Mouse (Mus musculus): ENCODE measurements around the gene Mcts2. TPM values are rescaled to one million over a fixed set of nuclear protein-coding genes. Genes with fewer than 3 reads are reported as not detected.

Gene Mcts2
- polyA plus RNA-seq, 1 experiment from 2014 or later = 42.7 TPM

DNA sequence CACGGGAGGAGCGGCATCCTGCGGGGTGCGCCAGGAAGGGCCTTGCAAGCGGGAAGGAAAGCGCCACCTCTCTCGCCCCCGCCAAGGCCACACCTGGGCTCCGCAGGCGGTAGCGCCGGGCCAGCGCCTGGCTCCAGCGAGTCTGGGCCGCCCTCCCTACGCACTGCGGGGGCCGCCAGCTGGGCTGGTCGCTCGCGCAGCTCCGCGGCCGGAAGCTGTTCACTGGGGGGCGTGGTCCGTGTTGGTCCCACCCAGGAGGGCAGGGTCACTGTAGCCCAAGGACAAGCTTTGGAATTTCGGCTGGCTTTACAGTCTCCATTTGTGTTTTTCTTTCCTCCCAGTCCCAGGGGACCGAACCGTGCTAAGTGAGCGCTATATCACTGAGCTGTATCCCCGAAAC, 20.8 kb downstream of the Mcts2 start:
- ATAC-seq = peak; percentile 92
- Histone ChIP-seq H3K4me2 (replicated peaks) (peak overlapping the region; percentile 67), H3K27ac (peak overlapping the region; percentile 87), H3K9ac (replicated peaks) (peak overlapping the region; percentile 77), H3K9me3 (no peaks in the 10 kb centered on the region), H3K4me1 (replicated peaks) (peaks cover 28% of the 10 kb centered on the region), H3K36me3 (peaks cover 47% of the 10 kb centered on the region), H3K4me3 (replicated peaks) (peak overlapping the region; percentile 45), H3K27me3 (no peaks in the 10 kb centered on the region)
- 3% methylated on average over 31 of the region's 31 CpGs for WGBS

- Histone ChIP-seq H3K9ac (replicated peaks) (no peak overlapping the region), H3K4me3 (replicated peaks) (no peak overlapping the region), H3K36me3 (peaks cover 36% of the 10 kb centered on the region), H3K27me3 (no peaks in the 10 kb centered on the region), H3K27ac (no peak overlapping the region), H3K9me3 (no peaks in the 10 kb centered on the region), H3K4me2 (replicated peaks) (no peak overlapping the region), H3K4me1 (replicated peaks) (peaks cover 28% of the 10 kb centered on the region)
- WGBS = 95% methylated on average over 5 of the region's 5 CpGs
- no peak for ATAC-seq
Measured at GRCm38 (mm10) chr2:152709066-152709465, 22.2 kb downstream of the Mcts2 start.

DNA sequence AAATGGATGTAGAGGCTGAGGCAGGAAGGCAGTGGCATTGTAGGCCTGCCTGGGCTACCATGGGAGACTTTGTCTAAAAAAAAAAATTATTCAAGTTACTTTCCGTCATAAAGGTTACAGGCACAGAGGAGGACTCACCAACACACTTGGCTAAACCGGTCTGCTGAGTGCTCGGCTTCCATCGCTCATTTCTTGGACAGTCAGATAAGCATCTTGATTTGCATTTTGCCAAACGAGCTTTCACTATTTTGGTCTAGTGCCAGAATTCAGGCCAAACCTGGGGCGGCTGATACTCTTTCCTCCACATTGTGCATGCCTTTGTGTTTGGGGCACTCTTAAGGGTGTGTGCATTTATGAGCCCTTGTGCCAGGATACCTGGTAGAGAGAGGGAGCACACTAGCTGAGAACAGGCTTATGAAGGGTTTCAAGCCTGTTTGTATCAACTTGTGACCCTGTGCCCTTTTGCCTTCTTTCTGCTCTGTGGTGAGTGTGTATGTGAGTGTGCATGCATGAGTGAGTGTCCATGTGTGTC, 29.5 kb downstream of the Mcts2 start:
- H3K4me2 ChIP-seq (replicated peaks) = no peak overlapping the region
- no peaks in the 10 kb centered on the region for H3K9me3 ChIP-seq
- no peak overlapping the region for H3K4me3 ChIP-seq (replicated peaks)
- no peak overlapping the region for H3K27ac ChIP-seq
- H3K4me1 ChIP-seq (replicated peaks) = peaks cover 22% of the 10 kb centered on the region
- 65% methylated on average over 6 of the region's 6 CpGs for WGBS
- 0 out of 2 replicates have a peak, but pooled peaks cover 4% of the 10 kb centered on the region for H3K36me3 ChIP-seq
- ATAC-seq = no peak
- H3K9ac ChIP-seq (replicated peaks) = no peak overlapping the region
- no peaks in the 10 kb centered on the region for H3K27me3 ChIP-seq

DNA sequence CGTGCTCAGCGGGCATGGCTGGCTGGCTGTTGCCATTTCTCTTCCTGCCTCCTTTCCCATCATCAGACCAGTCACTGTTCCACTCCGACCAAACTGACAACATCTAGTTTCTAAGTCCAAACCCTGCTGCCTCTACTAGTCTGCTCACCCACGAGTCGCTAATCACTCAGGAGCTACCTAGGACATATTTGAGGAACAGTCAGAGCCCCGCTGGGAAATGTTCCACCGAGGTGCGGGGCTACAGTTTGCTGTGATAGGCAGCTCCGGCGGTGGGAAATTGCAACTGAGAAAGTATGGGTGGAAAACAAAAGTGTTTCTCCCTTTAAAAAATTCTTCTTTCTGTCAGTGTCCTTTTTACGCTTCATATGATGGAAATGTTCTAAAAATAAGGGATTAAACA, 30.8 kb downstream of the Mcts2 start:
- WGBS = 44% methylated on average over 11 of the region's 11 CpGs
- Histone ChIP-seq H3K4me2 (replicated peaks) (no peak overlapping the region), H3K27me3 (no peaks in the 10 kb centered on the region), H3K36me3 (0 out of 2 replicates have a peak, but pooled peaks cover 4% of the 10 kb centered on the region), H3K9me3 (no peaks in the 10 kb centered on the region), H3K4me3 (replicated peaks) (no peak overlapping the region), H3K4me1 (replicated peaks) (peaks cover 22% of the 10 kb centered on the region), H3K27ac (peak overlapping the region; percentile 59), H3K9ac (replicated peaks) (no peak overlapping the region)
- no peak for ATAC-seq

DNA sequence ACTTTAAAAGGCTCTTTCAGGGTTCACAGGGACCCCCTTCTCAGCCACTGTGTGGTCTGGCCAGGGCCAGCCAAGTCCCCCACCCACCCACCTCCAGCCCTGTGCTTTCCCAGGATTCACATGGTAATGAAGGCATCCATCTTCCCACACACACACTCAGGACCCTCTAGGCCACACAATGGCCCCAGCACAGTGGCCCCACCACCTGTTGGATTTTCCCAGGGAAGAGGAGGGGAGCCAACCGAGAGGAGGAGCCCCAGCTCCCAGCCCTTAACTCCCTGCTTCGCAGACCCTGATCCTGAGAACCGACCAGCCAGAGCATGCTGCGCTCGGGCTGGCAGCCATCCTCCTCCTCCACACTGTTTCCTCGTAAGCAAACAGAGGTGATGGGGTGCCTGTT, 31.2 kb downstream of the Mcts2 start:
- Histone ChIP-seq H3K4me3 (replicated peaks) (no peak overlapping the region), H3K36me3 (0 out of 2 replicates have a peak, but pooled peaks cover 4% of the 10 kb centered on the region), H3K9ac (replicated peaks) (0 out of 2 replicates have a peak overlapping the region, but pooled peaks have one; percentile 28), H3K27ac (peak overlapping the region; percentile 59; the same call in 1 of the 2 replicates), H3K4me2 (replicated peaks) (no peak overlapping the region; the same call in 1 of the 2 replicates), H3K27me3 (peaks cover 2% of the 10 kb centered on the region; the same call in 1 of the 2 replicates), H3K4me1 (replicated peaks) (peaks cover 22% of the 10 kb centered on the region), H3K9me3 (no peaks in the 10 kb centered on the region)
- peak; percentile 89 for ATAC-seq
- 11% methylated on average over 6 of the region's 6 CpGs for WGBS

GRCm38 (mm10) chr2:152723651-152724331, 37.0 kb downstream of the Mcts2 start:
- no peaks in the 10 kb centered on the region for H3K9me3 ChIP-seq
- peak; percentile 85 for ATAC-seq
- no peak overlapping the region for H3K27ac ChIP-seq
- WGBS = 1% methylated on average over 37 of the region's 37 CpGs
- peak overlapping the region; percentile 54 for H3K4me2 ChIP-seq (replicated peaks)
- H3K4me1 ChIP-seq (replicated peaks) = peaks cover 13% of the 10 kb centered on the region
- H3K27me3 ChIP-seq = peaks cover 4% of the 10 kb centered on the region; the same call in 1 of the 2 replicates
- peak overlapping the region; percentile 36 for H3K9ac ChIP-seq (replicated peaks)
- peak overlapping the region; percentile 26 for H3K4me3 ChIP-seq (replicated peaks)
- no peaks in the 10 kb centered on the region for H3K36me3 ChIP-seq

GRCm38 (mm10) chr2:152724332-152724723, 37.5 kb downstream of the Mcts2 start:
- Histone ChIP-seq H3K4me3 (replicated peaks) (peak overlapping the region; percentile 26), H3K4me2 (replicated peaks) (peak overlapping the region; percentile 54), H3K36me3 (no peaks in the 10 kb centered on the region), H3K27me3 (peaks cover 4% of the 10 kb centered on the region; the same call in 1 of the 2 replicates), H3K27ac (no peak overlapping the region), H3K9ac (replicated peaks) (no peak overlapping the region; the same call in 1 of the 2 replicates), H3K4me1 (replicated peaks) (peaks cover 12% of the 10 kb centered on the region), H3K9me3 (no peaks in the 10 kb centered on the region)
- 70% methylated on average over 3 of the region's 3 CpGs for WGBS
- ATAC-seq = no peak

DNA sequence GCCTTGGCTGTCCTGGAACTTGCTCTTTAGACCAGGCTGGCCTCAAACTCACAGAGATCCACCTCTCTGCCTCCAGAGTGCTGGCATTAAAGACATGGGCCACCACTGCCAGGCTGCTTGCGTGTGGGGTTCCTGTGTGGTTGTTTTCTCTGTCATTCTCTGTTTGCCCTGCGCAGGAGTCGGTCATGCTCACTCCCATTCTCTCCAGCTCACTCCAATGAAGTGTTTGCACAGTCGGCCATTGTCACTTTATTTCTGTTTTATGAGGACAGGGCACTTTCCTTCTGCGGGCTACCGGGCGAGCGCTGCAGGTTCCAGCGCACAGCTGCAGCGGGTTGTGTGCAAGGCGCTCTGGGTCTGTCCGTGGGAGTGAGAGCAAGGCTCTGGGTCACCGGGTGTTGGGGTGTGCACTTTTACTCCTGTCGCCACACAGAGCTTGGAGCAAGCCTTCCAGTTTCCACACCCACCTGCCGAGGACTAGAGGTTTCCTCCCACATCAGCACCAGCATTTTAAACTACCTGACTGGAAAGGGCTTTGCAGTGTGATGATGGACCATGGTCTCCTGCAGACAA, 38.4 kb downstream of the Mcts2 start:
- Histone ChIP-seq H3K36me3 (no peaks in the 10 kb centered on the region), H3K9ac (replicated peaks) (no peak overlapping the region), H3K4me1 (replicated peaks) (peaks cover 20% of the 10 kb centered on the region), H3K27ac (no peak overlapping the region), H3K27me3 (peaks cover 4% of the 10 kb centered on the region; the same call in 1 of the 2 replicates), H3K9me3 (no peaks in the 10 kb centered on the region), H3K4me3 (replicated peaks) (no peak overlapping the region), H3K4me2 (replicated peaks) (no peak overlapping the region)
- no peak for ATAC-seq
- WGBS = 69% methylated on average over 15 of the region's 15 CpGs

GRCm38 (mm10) chr2:152726213-152726612, 39.4 kb downstream of the Mcts2 start:
- ATAC-seq = no peak
- Histone ChIP-seq H3K9me3 (no peaks in the 10 kb centered on the region), H3K27ac (no peak overlapping the region), H3K9ac (replicated peaks) (no peak overlapping the region), H3K36me3 (no peaks in the 10 kb centered on the region), H3K4me3 (replicated peaks) (no peak overlapping the region), H3K4me1 (replicated peaks) (peaks cover 20% of the 10 kb centered on the region), H3K27me3 (peaks cover 4% of the 10 kb centered on the region; the same call in 1 of the 2 replicates), H3K4me2 (replicated peaks) (no peak overlapping the region)
- 86% methylated on average over 6 of the region's 6 CpGs for WGBS

- no peaks in the 10 kb centered on the region for H3K9me3 ChIP-seq
- no peaks in the 10 kb centered on the region for H3K36me3 ChIP-seq
- peaks cover 20% of the 10 kb centered on the region for H3K4me1 ChIP-seq (replicated peaks)
- H3K27ac ChIP-seq = no peak overlapping the region
- ATAC-seq = no peak
- H3K4me2 ChIP-seq (replicated peaks) = no peak overlapping the region
- peaks cover 4% of the 10 kb centered on the region; the same call in 1 of the 2 replicates for H3K27me3 ChIP-seq
- H3K9ac ChIP-seq (replicated peaks) = no peak overlapping the region
- no peak overlapping the region for H3K4me3 ChIP-seq (replicated peaks)
- WGBS = 67% methylated on average over 6 of the region's 6 CpGs
Measured at GRCm38 (mm10) chr2:152726751-152727335, 40.0 kb downstream of the Mcts2 start.

DNA sequence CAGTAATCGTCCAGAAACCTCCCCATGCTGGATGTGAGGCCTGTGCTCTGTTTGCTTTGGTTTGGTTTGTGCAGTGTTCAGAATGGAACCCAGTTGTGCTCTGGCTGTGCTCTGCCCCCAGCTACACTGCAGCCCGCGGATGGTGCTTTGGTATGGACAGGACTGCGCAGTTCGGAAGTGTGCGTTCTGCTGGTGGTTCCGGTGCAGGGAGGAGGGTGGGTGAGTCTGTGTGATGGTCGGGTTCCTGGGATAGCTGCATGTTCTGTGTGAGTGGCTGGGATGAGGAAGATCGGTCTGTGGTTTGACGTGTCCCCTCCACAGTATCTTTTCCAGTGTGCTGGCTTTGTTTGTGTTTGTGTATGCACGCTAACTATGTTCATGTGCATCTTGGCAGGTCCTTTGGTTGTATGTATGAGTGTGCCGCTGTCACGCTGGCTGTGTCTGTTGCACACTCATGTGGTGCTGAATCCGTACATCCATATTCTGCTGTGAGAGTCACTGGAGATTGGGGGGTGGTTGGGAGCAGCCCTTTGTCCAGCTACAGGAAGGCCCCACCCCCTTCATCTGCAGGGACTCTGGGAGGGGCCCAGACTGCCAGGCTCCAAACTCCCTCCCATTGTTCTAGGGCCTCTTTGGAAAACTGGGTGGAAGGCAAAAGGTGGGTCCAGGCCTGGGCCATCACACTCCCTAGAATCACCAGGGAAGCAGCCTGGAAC, 41.1 kb downstream of the Mcts2 start:
- Histone ChIP-seq H3K9ac (replicated peaks) (no peak overlapping the region), H3K36me3 (no peaks in the 10 kb centered on the region), H3K4me2 (replicated peaks) (no peak overlapping the region), H3K9me3 (no peaks in the 10 kb centered on the region), H3K4me1 (replicated peaks) (peaks cover 20% of the 10 kb centered on the region), H3K4me3 (replicated peaks) (no peak overlapping the region), H3K27ac (no peak overlapping the region), H3K27me3 (peaks cover 3% of the 10 kb centered on the region; the same call in 1 of the 2 replicates)
- ATAC-seq = no peak
- 83% methylated on average over 14 of the region's 14 CpGs for whole genome bisulfite sequencing
